Mouse (Mus musculus) NIH3T3 (cell line): ENCODE measurements around the gene Tbc1d10a.
A peak's percentile ranks its signal among the peaks of the same experiment; 100 is the strongest.

Experiments
- DNase-seq: peaks from one replicate; pipeline ENCODE4 v3.0.0-alpha.2; 2012; ENCODE audit warnings: low read depth

Gene Tbc1d10a

DNA sequence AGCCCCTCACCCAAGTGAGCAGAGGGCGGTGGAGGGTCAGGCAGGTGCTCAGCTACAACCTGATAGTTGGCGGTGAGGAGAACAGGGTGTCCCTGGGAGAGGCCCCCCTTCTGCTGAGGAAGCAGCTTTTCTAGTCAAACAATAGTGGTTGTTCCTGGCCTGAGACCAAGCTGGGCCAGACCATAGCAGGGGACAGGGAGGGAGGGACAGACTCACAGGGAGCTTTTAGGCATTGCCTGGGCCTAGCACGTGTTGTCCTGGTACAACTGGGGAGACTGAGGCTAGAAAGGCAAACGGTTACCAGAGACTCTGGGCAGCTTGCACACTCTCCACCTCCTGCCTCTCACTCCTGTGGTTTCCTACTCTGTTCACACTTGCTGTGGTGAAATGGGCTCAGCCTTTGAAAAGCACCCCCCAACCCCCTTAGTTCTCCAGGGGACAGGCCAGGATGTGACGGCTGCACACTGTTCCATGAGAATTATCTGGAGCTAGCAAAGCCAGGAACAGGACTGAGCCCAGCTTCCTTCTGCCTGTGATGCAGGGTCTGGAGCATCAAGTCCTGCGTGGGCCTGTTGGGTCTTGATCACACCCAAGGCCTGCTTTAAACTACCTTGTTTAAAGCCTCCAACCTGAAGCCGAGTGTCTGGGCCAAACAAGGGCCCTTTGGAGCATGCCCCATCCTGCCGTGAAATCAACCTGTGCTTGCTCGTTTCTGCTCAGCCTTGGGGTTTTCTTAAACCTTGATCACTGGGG is 29.8 kb downstream of the Tbc1d10a start:
- DNase-seq, result no peak

DNA sequence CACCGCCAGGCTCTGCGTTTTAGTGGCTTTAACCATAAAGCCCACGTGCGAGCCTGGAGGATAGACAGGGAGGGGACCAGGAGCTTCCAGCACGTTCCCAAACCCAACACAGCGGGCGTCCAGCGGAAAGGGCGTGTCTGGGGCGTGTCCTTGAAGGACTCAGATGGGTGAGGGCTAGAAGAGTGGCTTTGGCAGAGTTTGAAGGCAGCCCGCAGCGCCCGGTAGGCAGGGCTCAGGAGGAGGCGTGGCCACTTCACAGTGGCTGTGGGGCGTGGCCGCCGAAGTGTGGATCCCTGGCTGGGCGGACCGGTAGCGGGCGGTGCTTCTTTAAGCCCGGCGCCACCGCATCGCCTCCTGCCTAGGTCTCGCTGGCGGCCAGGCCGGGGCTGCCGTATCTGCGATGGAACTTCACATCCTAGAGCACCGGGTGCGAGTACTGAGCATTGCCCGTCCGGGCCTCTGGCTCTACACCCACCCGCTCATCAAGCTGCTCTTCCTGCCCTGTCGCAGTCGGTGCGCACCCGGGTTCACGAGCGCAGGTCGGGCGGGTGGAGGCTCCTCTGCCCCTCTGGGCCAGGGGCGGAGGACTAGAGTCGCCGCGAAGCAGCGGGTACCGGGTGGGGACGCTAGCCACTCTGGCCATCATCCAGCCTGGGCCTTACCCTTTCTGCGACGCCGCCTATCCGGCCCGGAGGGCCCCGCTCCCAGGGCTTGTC is 31.5 kb downstream of the Tbc1d10a start, which contains the start of gene Castor1:
TSS of gene Castor1 (plus strand) at position 312 of the 716 bp plus-strand sequence.
- peak; percentile 84 for DNase-seq

DNA sequence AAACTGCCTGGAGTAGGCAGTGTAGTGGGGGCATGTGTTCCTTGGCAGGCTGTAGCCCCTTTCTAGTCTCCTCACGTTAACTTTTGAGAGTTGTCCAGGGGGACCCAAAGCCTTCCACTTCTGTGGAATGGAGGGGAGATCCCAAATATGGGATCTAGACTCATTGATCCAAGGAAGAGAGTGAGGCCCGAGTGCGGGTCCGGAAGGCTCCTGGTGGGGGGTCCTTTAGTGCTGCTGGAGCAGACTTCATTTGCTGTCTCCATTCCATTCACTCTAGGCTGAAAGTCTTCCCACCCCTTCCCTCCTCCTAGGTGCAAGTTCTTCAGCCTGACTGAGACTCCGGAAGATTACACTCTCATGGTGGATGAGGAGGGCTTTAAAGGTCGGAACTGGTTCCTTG is 32.0 kb downstream of the Tbc1d10a start:
- DNase-seq, result peak; percentile 17

DNA sequence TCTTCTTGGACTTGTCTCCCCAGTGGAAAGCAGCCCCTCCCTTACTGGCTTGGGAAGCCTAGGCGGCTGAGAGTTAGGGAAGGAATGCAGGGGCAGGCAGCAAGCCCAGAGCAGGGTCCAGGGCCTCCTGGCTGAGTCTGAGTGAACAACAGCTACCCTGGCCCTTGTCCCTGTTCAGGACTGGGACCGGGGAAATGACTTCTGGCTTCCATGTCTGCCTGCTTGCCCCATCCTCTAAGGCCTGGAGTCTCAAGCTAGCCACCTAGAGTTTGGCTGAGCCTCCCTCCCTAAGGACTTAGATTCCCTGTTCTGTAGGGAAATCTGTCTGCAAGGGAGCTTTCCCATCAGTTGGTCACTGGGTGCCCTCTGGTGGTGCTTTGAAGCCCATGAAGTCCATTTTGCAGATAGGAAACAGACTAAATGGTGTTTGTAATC is 32.7 kb downstream of the Tbc1d10a start:
- DNase-seq, result peak; percentile 93

DNA sequence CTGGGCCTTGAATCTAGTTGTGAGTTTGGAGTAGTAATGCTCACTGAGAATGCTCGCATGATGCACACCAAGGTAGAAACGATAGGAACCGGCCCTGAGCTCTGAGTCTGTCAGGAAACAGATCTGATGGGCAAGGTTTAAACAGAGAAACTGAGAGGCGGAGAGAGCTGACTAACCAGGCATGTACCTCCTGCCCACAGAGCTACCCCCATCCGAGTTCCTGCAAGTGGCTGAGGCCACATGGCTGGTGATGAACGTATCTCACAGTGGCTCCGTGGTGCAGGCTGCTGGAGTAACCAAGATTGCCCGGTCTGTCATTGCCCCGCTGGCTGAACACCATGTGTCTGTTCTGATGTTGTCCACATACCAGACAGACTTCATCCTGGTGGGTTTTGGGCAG is 33.3 kb downstream of the Tbc1d10a start:
- DNase-seq, result no peak

DNA sequence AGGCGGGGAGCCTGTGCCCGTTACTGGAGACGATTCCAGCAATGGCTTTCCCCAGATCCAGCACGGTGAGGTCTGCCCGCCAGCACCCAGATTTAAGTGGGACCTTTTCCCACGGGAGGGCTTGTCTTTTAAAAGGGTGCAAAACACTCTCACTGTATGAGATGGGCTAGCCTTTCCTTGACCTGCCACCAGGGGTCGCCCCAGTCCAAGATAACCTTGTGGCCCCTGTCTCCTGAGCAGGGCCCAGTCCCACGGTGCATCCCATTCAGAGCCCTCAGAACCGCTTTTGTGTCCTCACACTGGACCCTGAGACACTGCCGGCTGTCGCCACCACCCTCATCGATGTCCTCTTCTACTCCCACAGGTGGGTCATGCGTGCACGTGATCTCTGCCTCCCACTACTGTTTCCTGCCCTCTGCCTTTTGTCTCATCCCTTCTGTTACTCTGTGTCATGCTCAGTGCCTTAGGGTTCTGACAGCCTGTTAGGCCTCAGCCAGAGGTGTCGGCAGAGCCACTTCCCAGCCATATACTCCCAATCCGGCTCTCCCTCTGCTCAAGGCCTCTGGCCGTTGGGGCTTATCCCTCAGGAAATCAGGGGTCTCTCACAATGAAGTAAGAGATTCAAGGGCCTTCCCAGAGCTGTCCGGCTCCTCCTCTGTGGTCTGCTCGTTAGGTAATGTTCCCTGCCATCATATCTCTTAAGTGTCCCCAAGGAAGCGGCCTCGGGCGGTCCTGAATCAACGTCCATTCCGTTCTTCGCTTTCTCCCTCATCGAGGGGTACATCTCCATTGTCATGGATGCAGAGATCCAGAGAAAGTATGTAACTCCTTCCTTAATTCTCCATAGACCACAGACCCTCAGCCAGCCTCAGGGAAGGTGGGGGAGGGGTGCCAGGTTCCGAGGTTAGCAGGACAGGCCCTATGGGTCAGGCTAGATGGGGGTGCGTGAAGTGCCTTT is 34.1 kb downstream of the Tbc1d10a start:
- DNase-seq, result peak; percentile 81

DNA sequence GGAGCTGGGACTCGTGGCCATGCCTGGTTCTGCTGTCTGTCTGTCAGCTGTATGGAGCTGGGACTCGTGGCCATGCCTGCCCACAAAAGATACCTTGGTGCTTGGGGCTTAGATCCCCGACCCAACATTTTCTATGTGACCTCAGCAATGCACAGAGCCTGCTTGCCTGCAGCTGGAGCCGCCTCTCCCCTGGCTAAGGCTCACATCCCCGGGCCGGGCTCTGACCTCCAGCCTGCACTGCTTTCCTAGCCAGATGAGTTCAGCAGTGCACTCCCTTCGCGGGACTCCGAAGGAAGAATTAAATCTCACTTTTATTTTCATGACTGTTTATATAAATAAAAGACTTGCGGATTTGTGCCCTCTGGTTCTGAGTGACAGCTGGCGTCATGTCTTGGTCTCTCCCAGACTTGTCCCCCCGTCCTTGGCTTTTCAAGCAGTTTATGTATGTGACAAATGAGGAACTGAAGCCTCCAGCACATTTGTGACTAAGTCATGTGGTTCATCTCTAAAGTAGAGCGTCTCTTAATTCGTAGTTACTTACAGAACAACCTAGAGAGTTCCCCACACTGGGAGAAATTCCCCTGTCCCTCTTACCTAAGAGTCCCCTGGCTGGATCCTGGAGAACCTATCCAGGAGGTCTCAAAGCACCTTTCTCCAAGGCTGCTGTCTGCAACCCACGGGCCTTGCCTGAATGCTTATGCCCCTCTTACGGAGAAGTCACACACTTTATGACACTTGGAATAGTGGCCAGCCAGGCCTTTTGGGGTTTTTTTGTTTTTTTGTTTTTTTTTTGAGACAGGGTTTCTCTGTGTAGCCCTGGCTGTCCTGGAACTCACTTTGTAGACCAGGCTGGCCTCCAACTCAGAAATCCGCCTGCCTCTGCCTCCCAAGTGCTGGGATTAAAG is 35.7 kb downstream of the Tbc1d10a start:
- no peak for DNase-seq

DNA sequence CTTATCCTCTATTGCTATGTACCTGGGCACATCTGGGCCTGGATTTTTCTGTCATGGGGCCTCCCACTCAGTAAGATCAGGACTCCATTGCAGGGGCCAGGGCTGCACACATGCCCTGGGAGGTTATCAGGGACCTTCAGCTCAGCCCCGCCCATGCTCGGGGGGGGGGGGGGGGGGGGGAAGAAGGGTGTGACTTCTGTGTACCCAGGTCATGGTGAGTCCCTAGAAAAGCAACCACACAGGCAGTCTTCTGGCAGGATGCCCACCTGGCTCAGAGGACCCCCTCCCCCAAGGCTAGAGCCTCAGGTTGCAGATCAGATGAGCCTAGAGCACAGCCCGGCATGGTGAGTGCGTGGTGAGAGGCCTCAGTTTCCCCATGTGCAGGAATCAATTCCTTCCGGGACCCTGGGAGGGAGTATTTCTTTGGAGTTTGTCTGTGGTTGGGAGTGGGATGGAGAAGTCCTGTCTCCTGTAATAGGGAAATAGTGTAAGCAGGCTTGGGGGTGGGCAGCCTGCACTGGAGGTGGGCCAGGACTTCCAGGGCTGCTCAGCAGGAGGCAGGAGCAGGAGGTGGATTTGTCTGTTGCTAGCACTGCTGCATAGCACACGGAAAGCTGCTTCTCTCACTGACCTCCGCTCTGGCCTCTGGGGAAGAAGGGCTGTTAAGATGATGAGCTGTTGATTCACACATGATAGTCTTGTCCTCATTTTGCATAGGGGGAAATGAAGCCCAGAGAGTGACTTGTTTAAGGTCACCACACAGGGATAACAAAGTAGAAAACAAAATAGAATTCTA is 37.0 kb downstream of the Tbc1d10a start:
- DNase-seq, result peak; percentile 26

DNA sequence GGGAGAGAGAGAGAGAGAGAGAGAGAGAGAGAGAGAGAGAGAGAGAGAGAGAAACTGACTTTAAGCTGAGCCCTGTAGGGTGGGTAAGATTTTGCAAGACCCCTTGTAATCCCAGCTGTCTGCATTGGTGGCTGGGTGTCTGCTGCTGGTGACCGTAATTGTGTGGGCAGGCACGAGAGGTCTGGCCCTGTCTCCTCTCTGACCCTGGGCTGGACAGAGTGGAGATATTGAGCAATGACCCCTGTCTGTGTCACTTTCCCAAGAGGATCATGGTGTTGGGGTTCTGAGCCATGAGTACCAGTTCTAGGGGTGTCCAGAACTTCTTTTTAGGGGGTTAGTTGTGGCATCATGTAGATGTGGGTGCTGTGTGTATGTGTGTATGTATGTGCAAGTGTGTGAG is 37.6 kb downstream of the Tbc1d10a start:
- DNase-seq, result no peak

DNA sequence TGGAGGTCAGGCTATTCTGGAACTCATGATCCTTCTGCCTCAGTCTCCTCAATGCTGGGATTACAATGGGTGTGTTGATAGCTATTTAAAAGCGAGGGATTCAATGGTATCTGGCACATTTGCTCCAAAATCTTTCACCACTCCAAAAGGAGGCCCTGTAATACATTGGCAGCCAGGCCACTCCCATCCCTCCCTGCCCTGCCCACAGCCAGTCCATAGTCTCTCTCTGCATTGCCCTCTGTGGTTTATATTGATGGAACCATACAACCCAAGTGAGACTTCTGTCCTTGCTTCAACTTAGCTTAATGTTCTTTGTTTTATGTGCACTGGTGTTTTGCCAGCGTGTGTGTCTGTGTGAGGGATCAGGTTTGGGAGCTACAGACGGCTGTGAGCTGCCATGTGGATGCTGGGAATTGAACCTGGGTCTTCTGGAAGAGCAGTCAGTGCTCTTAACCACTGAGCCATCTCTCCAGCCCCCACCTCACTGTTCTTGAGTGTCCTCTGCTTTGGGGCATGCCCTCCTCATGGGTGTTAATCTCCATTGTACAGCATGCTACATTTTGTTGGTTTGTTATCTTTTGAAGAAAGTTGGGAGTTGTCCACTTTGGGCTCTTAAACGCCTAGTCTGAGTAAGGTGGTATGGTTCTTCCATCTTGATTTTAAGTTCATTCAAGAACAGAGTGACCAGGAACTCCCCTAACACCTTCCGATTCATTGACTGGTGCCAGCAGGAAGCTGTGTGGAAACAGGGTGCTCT is 40.2 kb downstream of the Tbc1d10a start:
- DNase-seq, result no peak

DNA sequence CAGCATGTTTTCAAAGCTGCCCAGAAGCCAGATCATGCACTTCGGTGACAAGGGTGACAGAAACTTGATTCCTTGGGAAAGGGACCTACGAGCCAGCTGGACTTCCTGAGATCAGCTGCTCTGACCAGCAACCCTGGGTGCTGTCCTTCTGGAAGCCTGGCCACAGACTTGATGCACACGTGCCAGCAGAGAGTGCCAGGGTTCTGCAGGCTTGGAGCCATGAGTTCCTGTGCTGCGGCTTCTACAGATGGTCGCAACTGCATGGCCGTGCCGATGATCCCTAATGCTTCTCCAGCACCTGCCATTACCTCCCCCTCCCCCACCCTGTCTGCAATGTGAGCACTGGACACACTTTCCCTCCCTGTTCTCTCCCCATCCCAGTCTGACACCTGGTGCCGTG is 41.9 kb downstream of the Tbc1d10a start:
- no peak for DNase-seq

DNA sequence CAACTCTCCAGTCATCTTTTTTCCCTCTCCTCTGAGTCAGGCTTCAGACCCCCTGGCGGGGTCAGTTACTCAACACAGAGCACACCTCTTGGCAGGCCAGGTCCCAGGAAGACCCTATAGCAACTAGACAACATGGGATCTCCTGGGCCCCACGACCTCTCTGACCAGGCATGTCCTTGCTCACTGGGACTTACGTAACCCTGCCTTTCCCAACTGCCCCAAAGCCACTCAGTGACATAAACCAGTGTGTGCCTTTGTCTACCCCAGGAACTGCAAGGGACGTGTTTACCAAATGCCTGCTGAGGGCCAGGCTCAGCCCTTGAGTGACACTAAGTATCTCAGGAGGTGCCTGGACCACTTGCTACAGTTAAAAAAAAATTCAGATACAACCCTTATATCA is 43.3 kb downstream of the Tbc1d10a start:
- no peak for DNase-seq

DNA sequence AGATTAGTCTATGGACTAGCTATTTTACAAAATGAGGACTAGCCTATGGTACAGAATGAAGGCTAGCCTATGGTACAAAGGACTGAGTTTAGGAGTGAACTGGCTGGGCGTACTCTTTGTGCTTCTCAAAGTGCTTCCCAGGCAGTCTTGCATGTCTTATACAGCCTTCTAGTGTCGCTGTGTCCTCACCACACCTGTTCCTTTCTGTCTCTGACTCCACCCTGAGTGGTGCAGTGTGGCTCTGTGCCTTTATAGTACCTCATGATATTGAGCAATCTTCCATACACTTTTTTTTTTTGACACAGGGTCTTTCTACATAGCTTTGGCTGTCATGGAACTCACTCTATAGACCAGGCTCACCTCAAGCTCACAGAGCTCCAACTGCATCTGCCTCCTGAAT is 44.8 kb downstream of the Tbc1d10a start:
- no peak for DNase-seq

DNA sequence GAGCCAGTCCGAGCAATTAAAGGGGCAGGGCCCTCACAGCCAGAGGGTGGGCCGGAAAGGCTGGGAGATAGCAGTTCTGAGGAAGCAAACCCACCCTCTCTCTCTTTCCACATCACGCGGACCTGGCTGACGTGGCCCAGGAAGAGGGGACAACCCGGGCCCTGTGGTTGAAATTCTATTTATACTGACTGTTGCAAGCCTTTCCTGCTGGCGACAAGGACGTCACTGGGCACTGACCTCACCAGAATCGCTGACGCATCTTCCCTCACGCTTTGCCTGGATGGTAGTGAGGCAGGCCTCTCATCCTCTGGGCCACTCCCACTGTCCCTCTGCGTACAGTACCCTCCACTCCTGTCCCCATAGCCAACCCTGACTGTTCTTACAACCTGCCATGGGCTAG is 46.1 kb downstream of the Tbc1d10a start:
- no peak for DNase-seq

DNA sequence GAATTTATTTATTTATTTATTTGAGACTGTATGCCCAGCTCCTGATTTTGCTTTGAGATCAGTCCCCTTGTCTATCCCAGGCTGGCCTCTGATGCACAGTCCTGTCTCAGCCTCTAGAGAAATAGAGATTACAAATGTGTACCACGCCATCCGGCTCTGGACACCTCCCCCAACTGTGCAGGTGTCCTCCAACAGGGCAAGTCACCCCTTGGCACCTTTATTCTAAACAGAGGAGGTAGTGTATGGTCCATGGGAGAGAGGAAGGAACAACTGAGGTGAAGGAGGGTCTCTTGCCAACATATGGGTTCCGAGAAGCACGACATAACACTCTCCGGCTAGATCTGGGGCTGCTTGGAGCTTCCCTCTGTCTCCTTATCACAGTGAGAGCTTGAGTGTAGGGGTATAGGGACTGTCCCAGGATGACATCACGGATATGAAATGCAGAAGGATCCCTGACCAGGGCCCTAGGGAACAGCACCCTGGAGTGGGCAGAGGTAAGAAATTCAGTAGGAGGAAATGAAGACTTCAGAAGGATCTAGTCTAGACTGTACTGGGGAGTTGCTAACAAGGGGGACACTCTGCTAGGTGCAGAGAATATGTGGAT is 48.6 kb downstream of the Tbc1d10a start:
- no peak for DNase-seq

DNA sequence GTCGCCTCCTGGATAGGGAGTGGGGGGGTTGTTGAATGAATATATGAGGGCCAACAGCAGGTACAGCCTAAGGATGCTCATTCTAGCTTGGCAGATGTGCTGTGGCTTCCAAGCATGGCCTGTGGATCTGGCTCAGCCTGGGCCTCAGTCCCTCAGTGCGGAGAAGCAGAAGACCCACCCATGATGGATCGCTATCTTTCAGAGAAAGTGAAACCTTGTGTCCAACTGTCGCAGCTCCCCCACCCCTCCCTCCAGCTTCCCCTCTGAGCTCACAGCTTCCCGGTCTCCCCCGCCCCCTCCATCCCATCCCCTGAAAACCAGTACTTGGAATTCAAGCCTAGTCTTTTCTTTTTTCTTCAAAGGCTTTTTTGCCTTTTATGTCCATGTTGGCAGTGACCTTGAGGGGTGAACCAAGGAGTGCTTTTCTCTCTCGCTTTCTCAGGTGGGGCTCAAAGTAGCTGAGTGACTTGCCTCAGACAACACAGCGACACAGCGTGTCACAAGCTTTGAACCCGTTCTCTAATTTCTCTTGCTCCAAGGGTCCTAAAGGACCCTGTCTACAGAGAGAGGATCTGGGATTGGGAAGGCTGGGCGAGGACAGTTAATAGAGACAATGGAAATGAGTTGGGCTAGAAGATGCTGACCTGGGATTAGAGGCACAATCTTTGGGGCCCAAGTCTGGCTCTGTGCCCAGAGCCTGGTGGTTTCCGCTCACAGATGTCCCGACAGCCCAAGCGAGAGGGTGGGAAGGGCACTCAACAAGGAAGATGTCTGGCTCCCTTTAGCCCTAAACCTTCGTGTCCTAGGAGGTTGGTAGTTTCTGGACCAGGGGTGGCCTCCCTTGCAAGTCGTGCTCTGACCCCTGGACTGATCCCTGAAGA is 49.3 kb downstream of the Tbc1d10a start, which contains the start of gene Osm:
TSS of gene Osm (plus strand) at position 756 of the 881 bp plus-strand sequence.
- no peak for DNase-seq

DNA sequence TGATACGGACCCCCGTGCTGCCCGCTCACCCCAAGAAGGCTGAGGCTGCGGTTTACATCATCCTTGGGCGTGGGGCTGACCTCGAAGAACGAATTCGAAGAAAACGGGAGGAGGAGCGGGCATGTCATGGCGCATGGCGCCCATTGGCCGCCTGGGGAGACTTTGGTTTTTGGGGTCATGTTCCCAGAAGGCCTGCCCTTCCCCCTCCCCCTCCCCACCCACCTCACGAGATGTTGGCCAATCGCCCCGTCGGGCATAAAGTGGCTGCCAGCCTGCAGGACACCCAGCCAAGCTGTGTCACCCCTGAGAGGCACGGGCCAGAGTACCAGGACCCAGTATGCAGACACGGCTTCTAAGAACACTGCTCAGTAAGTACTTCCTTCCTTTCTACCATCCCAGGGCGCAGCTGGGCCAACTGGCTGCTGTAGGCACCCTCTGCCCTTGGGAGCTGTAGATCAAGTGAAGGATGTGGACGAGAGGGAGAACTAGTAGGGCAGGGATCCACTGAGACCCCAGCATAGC is 50.0 kb downstream of the Tbc1d10a start:
- DNase-seq, result no peak

DNA sequence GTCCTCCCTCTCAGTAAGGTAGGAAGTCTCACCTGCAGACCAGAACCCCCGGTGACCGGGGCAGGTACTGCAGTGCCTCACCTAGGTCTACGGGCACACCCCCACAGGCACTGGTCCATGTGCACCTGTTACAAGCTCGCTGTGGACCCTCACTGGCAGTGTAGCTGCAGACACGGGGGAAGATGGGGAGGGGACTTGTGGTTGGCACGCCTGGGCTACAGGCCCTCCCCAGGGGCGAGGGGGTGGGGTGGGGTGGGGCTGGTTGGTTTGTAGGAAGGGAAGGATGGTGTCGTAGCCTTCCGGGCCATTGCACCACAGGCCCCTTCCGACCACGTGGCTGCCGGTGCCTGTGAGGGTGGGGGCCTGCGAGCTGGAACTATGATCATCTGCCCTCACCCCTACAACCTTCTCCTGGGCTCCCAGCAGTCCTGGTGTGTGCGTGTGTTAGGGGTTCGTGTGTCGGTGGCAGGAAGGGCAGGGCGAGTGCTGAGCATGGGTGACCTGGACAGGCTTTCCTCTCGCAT is 50.9 kb downstream of the Tbc1d10a start:
- no peak for DNase-seq
